Mouse (Mus musculus) thymus, adult 2 months (tissue): ENCODE data around the gene Taf3.

Experiments used
- CTCF ChIP-seq: fragments of 200-500 bp; IDR thresholded peaks from 2 replicates; pipeline ENCODE4 v1.5.1; 2012; ENCODE audit warnings: mild to moderate bottlenecking, control low read depth, low read length, moderate library complexity, borderline replicate concordance; ENCODE audit not compliant: control insufficient read depth, poor library complexity, insufficient read depth; ENCODE audit errors: extremely low read depth
- POLR2A ChIP-seq: fragments of 200-500 bp; IDR thresholded peaks from 2 replicates; pipeline ENCODE4 v1.6.1; 2012; ENCODE audit warnings: mild to moderate bottlenecking, low read length, control low read depth, moderate library complexity; ENCODE audit not compliant: control insufficient read depth, poor library complexity, insufficient read depth; ENCODE audit errors: extremely low read depth

DNA sequence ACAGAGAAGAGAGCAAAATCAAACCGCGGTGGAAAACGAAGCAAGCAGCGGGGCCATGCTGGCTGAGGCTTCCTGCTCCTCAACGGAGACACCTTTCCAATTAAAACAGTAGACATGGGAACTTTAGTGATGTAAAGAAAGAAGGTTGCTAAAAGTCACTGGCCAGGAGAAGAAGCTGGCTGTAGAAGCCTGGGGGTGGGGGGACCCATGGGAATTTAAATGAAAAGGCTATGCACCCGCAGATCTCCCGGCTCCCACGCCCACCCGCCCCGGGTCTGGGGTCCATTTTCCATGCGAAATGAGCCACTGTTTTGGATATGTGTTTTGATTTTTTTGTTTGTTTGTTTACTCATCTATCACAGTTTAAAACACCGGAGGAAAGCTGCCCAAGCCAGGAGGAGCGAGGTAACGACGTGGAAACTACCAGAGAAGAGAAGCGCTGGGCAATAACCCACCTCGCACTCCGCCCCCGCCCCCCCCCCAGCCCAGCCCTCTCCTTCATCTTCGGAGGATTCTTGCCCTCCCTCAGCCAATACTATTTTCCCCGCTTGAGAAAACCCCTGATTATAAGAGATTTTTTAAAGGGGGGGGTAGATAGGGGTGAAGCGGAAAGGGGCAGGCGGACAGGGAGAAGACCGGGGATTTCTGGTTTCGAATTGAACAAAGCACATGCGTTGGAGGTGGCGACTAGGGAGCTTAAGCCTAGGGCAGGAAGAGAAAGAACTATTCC lies 164.4 kb downstream of the Taf3 start:
- TF ChIP-seq POLR2A (no peak), CTCF (no peak)
